Mouse (Mus musculus): Measurements from ENCODE around the gene Dgkq.

Gene Dgkq

GRCm38 (mm10) chr5:108708419-108708818 is 38.9 kb upstream of the Dgkq start:
- no peak overlapping the region for H3K4me3 ChIP-seq (replicated peaks; ENCODE audit: low read length)
- TF ChIP-seq NANOG (IDR thresholded peaks at IDR 0.05; ENCODE audit: borderline replicate concordance, low read length) = no peak
- TF ChIP-seq CTCF (conservative IDR thresholded peaks at IDR 0.05; ENCODE audit: low read length) = no peak
- no peak for TF ChIP-seq POU5F1 (IDR thresholded peaks at IDR 0.05; ENCODE audit: borderline replicate concordance, low read length)
- peaks cover 20% of the 10 kb centered on the region for H3K36me3 ChIP-seq (ENCODE audit: insufficient read depth, low read length)
- no peaks in the 10 kb centered on the region for H3K27me3 ChIP-seq (ENCODE audit: insufficient read depth, low read length)
- H3K4me1 ChIP-seq (replicated peaks; ENCODE audit: low read depth, low read length) = peaks cover 6% of the 10 kb centered on the region
- 0 out of 2 replicates have a peak, but pooled peaks cover under 1% of the 10 kb centered on the region for H3K9me3 ChIP-seq (ENCODE audit: low read length)

DNA sequence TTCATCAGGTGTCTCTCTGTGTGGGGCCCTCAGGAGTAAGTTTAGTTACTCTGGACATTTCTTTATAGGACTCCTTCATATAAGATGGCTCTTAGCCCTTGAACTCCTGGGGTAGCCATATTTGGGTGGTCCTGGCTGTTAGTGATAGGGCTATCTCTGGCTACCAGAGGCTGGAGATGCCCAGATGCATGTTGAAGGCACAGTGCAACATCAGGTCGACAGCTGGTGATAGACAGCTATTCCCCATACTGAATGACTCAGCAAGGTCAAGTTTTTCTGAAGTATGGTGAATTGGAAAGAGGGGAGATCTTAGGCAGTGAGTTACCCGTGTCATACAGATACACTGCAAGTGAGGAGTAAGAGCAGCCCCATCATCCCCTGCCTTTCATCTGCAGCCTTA is 38.3 kb upstream of the Dgkq start:
- peaks cover 20% of the 10 kb centered on the region for H3K36me3 ChIP-seq (ENCODE audit: insufficient read depth, low read length)
- no peaks in the 10 kb centered on the region for H3K27me3 ChIP-seq (ENCODE audit: insufficient read depth, low read length)
- peaks cover 10% of the 10 kb centered on the region for H3K4me1 ChIP-seq (replicated peaks; ENCODE audit: low read depth, low read length)
- no peaks in the 10 kb centered on the region for H3K9me3 ChIP-seq (ENCODE audit: low read length)
- no peak overlapping the region for H3K4me3 ChIP-seq (replicated peaks; ENCODE audit: low read length)
- no peak for TF ChIP-seq CTCF (conservative IDR thresholded peaks at IDR 0.05; ENCODE audit: low read length)
- no peak for TF ChIP-seq POU5F1 (IDR thresholded peaks at IDR 0.05; ENCODE audit: borderline replicate concordance, low read length)
- TF ChIP-seq NANOG (IDR thresholded peaks at IDR 0.05; ENCODE audit: borderline replicate concordance, low read length) = no peak

GRCm38 (mm10) chr5:108703754-108704626 is 34.5 kb upstream of the Dgkq start:
- no peaks in the 10 kb centered on the region for H3K27me3 ChIP-seq (ENCODE audit: insufficient read depth, low read length)
- H3K36me3 ChIP-seq (ENCODE audit: insufficient read depth, low read length) = peaks cover 20% of the 10 kb centered on the region
- 0 out of 2 replicates have a peak overlapping the region, but pooled peaks have one; percentile 7 for H3K4me3 ChIP-seq (replicated peaks; ENCODE audit: low read length)
- no peaks in the 10 kb centered on the region for H3K9me3 ChIP-seq (ENCODE audit: low read length)
- peaks cover 25% of the 10 kb centered on the region for H3K4me1 ChIP-seq (replicated peaks; ENCODE audit: low read depth, low read length)
- TF ChIP-seq POU5F1 (IDR thresholded peaks at IDR 0.05; ENCODE audit: borderline replicate concordance, low read length) (no peak), NANOG (IDR thresholded peaks at IDR 0.05; ENCODE audit: borderline replicate concordance, low read length) (no peak), CTCF (conservative IDR thresholded peaks at IDR 0.05; ENCODE audit: low read length) (no peak)

DNA sequence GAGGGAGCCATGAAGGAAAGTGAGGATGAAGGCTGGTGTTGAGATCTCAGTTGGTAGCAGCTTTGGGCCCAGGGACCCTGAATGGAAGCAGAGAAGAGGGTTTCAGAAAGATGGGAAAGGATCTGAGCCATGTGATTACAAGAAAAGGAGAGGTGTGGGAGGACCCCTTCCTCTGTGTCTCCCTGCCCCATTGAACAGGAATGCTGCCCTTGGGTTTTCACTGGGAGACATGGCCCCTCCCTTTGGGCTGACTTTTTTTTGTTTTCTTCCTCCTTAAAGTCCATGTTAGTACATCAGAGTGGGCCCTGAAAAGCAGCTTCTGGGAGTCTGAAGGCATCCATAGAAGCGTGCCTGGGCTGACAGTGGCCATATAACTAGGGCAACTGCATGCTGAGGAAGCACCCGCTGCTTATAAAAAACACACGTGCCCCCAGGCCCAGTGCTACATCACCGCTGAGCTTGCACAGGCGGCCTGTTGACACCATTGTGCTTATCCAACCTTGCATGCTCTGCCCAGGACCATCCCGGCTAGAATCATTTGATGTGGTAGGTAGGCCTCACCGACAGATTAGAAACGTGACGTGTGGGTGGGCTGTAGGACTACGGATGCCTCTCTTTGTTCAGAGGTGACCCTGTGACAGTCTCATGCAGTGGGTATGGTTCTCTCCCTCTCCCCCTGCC is 32.0 kb upstream of the Dgkq start:
- Histone ChIP-seq H3K36me3 (ENCODE audit: insufficient read depth, low read length) (peaks cover 19% of the 10 kb centered on the region), H3K4me1 (replicated peaks; ENCODE audit: low read depth, low read length) (peaks cover 35% of the 10 kb centered on the region), H3K9me3 (ENCODE audit: low read length) (no peaks in the 10 kb centered on the region), H3K4me3 (replicated peaks; ENCODE audit: low read length) (no peak overlapping the region), H3K27me3 (ENCODE audit: insufficient read depth, low read length) (peaks cover 11% of the 10 kb centered on the region)
- TF ChIP-seq NANOG (IDR thresholded peaks at IDR 0.05; ENCODE audit: borderline replicate concordance, low read length) = no peak
- TF ChIP-seq POU5F1 (IDR thresholded peaks at IDR 0.05; ENCODE audit: borderline replicate concordance, low read length) = no peak
- TF ChIP-seq CTCF (conservative IDR thresholded peaks at IDR 0.05; ENCODE audit: low read length) = no peak

- H3K36me3 ChIP-seq (ENCODE audit: insufficient read depth, low read length) = peaks cover 7% of the 10 kb centered on the region
- H3K9me3 ChIP-seq (ENCODE audit: low read length) = no peaks in the 10 kb centered on the region
- no peak overlapping the region for H3K4me3 ChIP-seq (replicated peaks; ENCODE audit: low read length)
- peaks cover 46% of the 10 kb centered on the region for H3K4me1 ChIP-seq (replicated peaks; ENCODE audit: low read depth, low read length)
- peaks cover 21% of the 10 kb centered on the region for H3K27me3 ChIP-seq (ENCODE audit: insufficient read depth, low read length)
- TF ChIP-seq POU5F1 (IDR thresholded peaks at IDR 0.05; ENCODE audit: borderline replicate concordance, low read length) = no peak
- TF ChIP-seq NANOG (IDR thresholded peaks at IDR 0.05; ENCODE audit: borderline replicate concordance, low read length) = no peak
- no peak for TF ChIP-seq CTCF (conservative IDR thresholded peaks at IDR 0.05; ENCODE audit: low read length)
Measured at GRCm38 (mm10) chr5:108700346-108700745, 30.9 kb upstream of the Dgkq start.

DNA sequence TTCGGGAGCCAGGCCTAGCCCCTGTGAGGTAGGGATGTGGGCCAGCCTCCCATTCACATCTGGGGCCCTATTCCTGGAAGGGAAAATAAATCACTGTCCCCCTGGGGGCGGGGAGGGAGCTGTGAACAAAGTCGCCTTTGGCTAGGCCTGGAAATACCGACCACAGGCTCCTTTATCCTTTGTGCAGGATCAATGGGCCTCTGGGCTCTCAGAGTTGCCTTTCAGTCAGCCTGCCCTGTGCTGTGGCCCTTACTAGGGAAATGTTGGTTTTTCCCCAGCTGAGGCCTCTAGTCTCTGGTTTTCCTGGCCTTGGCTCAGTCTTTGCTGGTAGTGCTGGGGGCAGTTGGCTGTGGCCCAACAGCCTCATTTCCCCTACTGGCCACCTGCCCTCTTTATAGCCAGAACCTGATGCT is 27.9 kb upstream of the Dgkq start:
- TF ChIP-seq NANOG (IDR thresholded peaks at IDR 0.05; ENCODE audit: borderline replicate concordance, low read length) (no peak), CTCF (conservative IDR thresholded peaks at IDR 0.05; ENCODE audit: low read length) (no peak), POU5F1 (IDR thresholded peaks at IDR 0.05; ENCODE audit: borderline replicate concordance, low read length) (no peak)
- no peak overlapping the region for H3K4me3 ChIP-seq (replicated peaks; ENCODE audit: low read length)
- no peaks in the 10 kb centered on the region for H3K36me3 ChIP-seq (ENCODE audit: insufficient read depth, low read length)
- H3K4me1 ChIP-seq (replicated peaks; ENCODE audit: low read depth, low read length) = peaks cover 50% of the 10 kb centered on the region
- no peaks in the 10 kb centered on the region for H3K9me3 ChIP-seq (ENCODE audit: low read length)
- peaks cover 41% of the 10 kb centered on the region for H3K27me3 ChIP-seq (ENCODE audit: insufficient read depth, low read length)

- Histone ChIP-seq H3K4me3 (replicated peaks; ENCODE audit: low read length) (no peak overlapping the region), H3K36me3 (ENCODE audit: insufficient read depth, low read length) (no peaks in the 10 kb centered on the region), H3K27me3 (ENCODE audit: insufficient read depth, low read length) (peaks cover 48% of the 10 kb centered on the region), H3K9me3 (ENCODE audit: low read length) (no peaks in the 10 kb centered on the region), H3K4me1 (replicated peaks; ENCODE audit: low read depth, low read length) (peaks cover 55% of the 10 kb centered on the region)
- TF ChIP-seq POU5F1 (IDR thresholded peaks at IDR 0.05; ENCODE audit: borderline replicate concordance, low read length) = no peak
- TF ChIP-seq NANOG (IDR thresholded peaks at IDR 0.05; ENCODE audit: borderline replicate concordance, low read length) = no peak
- TF ChIP-seq CTCF (conservative IDR thresholded peaks at IDR 0.05; ENCODE audit: low read length) = no peak
Measured at GRCm38 (mm10) chr5:108696542-108696941, 27.1 kb upstream of the Dgkq start.

DNA sequence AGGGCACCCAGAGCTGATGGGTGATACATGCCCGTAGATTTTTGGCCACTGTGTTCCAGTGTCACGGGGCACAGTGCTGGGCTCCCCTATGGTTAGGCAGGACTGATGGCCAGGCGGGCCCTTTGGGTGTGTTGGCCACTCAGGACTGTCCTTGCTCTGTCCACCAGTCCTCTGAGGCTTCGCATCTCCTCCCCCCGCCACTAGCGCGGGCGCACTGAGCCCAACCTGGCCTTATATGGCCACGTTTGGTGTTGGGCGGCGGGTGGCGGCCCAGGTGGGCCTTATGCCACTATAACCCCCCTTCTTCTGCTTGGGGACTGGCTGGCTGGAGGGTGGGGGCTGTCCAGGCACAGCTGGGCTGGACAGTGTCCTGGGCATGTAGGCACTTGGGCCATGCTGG is 26.4 kb upstream of the Dgkq start:
- H3K27me3 ChIP-seq (ENCODE audit: insufficient read depth, low read length) = peaks cover 53% of the 10 kb centered on the region
- TF ChIP-seq POU5F1 (IDR thresholded peaks at IDR 0.05; ENCODE audit: borderline replicate concordance, low read length) = no peak
- TF ChIP-seq NANOG (IDR thresholded peaks at IDR 0.05; ENCODE audit: borderline replicate concordance, low read length) = no peak
- no peak for TF ChIP-seq CTCF (conservative IDR thresholded peaks at IDR 0.05; ENCODE audit: low read length)
- peaks cover 48% of the 10 kb centered on the region for H3K4me1 ChIP-seq (replicated peaks; ENCODE audit: low read depth, low read length)
- no peaks in the 10 kb centered on the region for H3K36me3 ChIP-seq (ENCODE audit: insufficient read depth, low read length)
- H3K9me3 ChIP-seq (ENCODE audit: low read length) = no peaks in the 10 kb centered on the region
- H3K4me3 ChIP-seq (replicated peaks; ENCODE audit: low read length) = peak overlapping the region; percentile 86

All from E14TG2a.4 (cell line).